In genomic region chr16:38370633-38371374, GRCm38 (mm10) we compare ENCODE assay signal across 13 mouse cellular contexts. TPM values are rescaled to one million over a fixed set of nuclear protein-coding genes. Genes with fewer than 3 reads are reported as not detected.
A peak's percentile ranks its signal among the peaks of the same experiment; 100 is the strongest.
DNase-seq lines count a peak whose midpoint lies in the region; ATAC-seq lines count a peak whose summit lies in the region.
"Had no signal": no experiment of that assay in that cellular context is flagged by ENCODE, and none has a peak within 500 bp of the region (broad histone marks: within the 10 kb centered on the region; RNA-seq: fewer than 3 reads in every experiment).

No protein-coding gene starts in this region.

- no peak for ATAC-seq in hindbrain, embryonic 13.5 days (ENCODE audit: low FRiP score)
- peak; percentile 83; the same call in 1 of the 2 replicates for ATAC-seq in embryonic facial prominence, embryonic 14.5 days (ENCODE audit: low read depth)
- ATAC-seq in heart, embryonic 15.5 days (replicated peaks; ENCODE audit: insufficient number of reproducible peaks, insufficient read depth, low FRiP score, low read depth): no peak
- no peak for ATAC-seq in liver, embryonic 15.5 days (ENCODE audit: insufficient read depth)
- no peak for ATAC-seq in CD4-positive, CD25-positive, alpha-beta regulatory T cell, adult 4 months
- ATAC-seq: forebrain, postnatal 0 days had no signal

- H3K9ac ChIP-seq in hindbrain, embryonic 13.5 days: no peak overlapping the region
- no peak overlapping the region for H3K9ac ChIP-seq in embryonic facial prominence, embryonic 14.5 days (ENCODE audit: low read depth, low read length)
- H3K9ac ChIP-seq in heart, embryonic 15.5 days: no peak overlapping the region
- peak overlapping the region; percentile 76 for H3K9ac ChIP-seq in liver, embryonic 15.5 days
- H3K9ac ChIP-seq: forebrain, postnatal 0 days had no signal

- no peak overlapping the region for H3K4me2 ChIP-seq in hindbrain, embryonic 13.5 days
- H3K4me2 ChIP-seq in embryonic facial prominence, embryonic 14.5 days (ENCODE audit: low read depth, low read length): no peak overlapping the region
- peak overlapping the region; percentile 6; the same call in 1 of the 2 replicates for H3K4me2 ChIP-seq in heart, embryonic 15.5 days
- peak overlapping the region; percentile 75 for H3K4me2 ChIP-seq in liver, embryonic 15.5 days

- peaks cover 19% of the 10 kb centered on the region for H3K4me1 ChIP-seq in hindbrain, embryonic 10.5 days (replicated peaks)
- no peaks in the 10 kb centered on the region; the same call in 1 of the 2 replicates for H3K4me1 ChIP-seq in hindbrain, embryonic 13.5 days (replicated peaks)
- no peaks in the 10 kb centered on the region; the same call in 1 of the 2 replicates for H3K4me1 ChIP-seq in embryonic facial prominence, embryonic 14.5 days (ENCODE audit: control insufficient read depth, insufficient read depth, low read length)
- peaks cover 70% of the 10 kb centered on the region for H3K4me1 ChIP-seq in heart, embryonic 15.5 days (replicated peaks)
- peaks cover 73% of the 10 kb centered on the region for H3K4me1 ChIP-seq in liver, embryonic 15.5 days (replicated peaks)

- no peak overlapping the region for H3K4me3 ChIP-seq in hindbrain, embryonic 10.5 days
- no peak overlapping the region for H3K4me3 ChIP-seq in hindbrain, embryonic 13.5 days
- H3K4me3 ChIP-seq in embryonic facial prominence, embryonic 14.5 days (ENCODE audit: low read depth, low read length): no peak overlapping the region
- no peak overlapping the region for H3K4me3 ChIP-seq in heart, embryonic 15.5 days
- peak overlapping the region; percentile 68; the same call in 1 of the 2 replicates for H3K4me3 ChIP-seq in liver, embryonic 15.5 days (replicated peaks)

- no peaks in the 10 kb centered on the region for H3K9me3 ChIP-seq in hindbrain, embryonic 10.5 days
- no peaks in the 10 kb centered on the region for H3K9me3 ChIP-seq in hindbrain, embryonic 13.5 days
- no peaks in the 10 kb centered on the region for H3K9me3 ChIP-seq in embryonic facial prominence, embryonic 14.5 days (ENCODE audit: control insufficient read depth, low read length)
- no peaks in the 10 kb centered on the region for H3K9me3 ChIP-seq in heart, embryonic 15.5 days (replicated peaks)
- no peaks in the 10 kb centered on the region for H3K9me3 ChIP-seq in liver, embryonic 15.5 days (replicated peaks)

- no peak for DNase-seq in hindbrain, embryonic 10.5 days (ENCODE audit: low spot score)
- DNase-seq in embryonic facial prominence, embryonic 14.5 days (ENCODE audit: low spot score): peak; percentile 68
- DNase-seq in left cerebral cortex, adult 8-10 months (ENCODE audit: low spot score in 2 of 2): no peak
- no peak for DNase-seq in ovary, postnatal 10 days (ENCODE audit: low spot score)
- DNase-seq: forebrain, postnatal 0 days; right cerebral cortex, postnatal 4 days had no signal

- 90% methylated on average over 8 of the region's 8 CpGs for WGBS in hindbrain, embryonic 10.5 days
- WGBS in hindbrain, embryonic 13.5 days: 84% methylated on average over 8 of the region's 8 CpGs
- 73% methylated on average over 8 of the region's 8 CpGs for WGBS in embryonic facial prominence, embryonic 14.5 days
- WGBS in heart, embryonic 15.5 days: 60% methylated on average over 8 of the region's 8 CpGs
- 72% methylated on average over 8 of the region's 8 CpGs for WGBS in liver, embryonic 15.5 days (ENCODE audit: insufficient replicate concordance)

- peak overlapping the region; percentile 29; the same call in 1 of the 2 replicates for H3K27ac ChIP-seq in hindbrain, embryonic 10.5 days
- H3K27ac ChIP-seq in hindbrain, embryonic 13.5 days: no peak overlapping the region
- H3K27ac ChIP-seq in embryonic facial prominence, embryonic 14.5 days (replicated peaks; ENCODE audit: low read depth, low read length): no peak overlapping the region
- H3K27ac ChIP-seq in heart, embryonic 15.5 days: peak overlapping the region; percentile 31
- H3K27ac ChIP-seq in liver, embryonic 15.5 days (replicated peaks): peak overlapping the region; percentile 96

- no peaks in the 10 kb centered on the region for H3K27me3 ChIP-seq in hindbrain, embryonic 10.5 days (ENCODE audit: insufficient read depth, poor library complexity, severe bottlenecking)
- no peaks in the 10 kb centered on the region for H3K27me3 ChIP-seq in hindbrain, embryonic 13.5 days
- no peaks in the 10 kb centered on the region for H3K27me3 ChIP-seq in embryonic facial prominence, embryonic 14.5 days (replicated peaks; ENCODE audit: control insufficient read depth, insufficient read depth, low read length)
- no peaks in the 10 kb centered on the region for H3K27me3 ChIP-seq in heart, embryonic 15.5 days
- no peaks in the 10 kb centered on the region for H3K27me3 ChIP-seq in liver, embryonic 15.5 days
- H3K27me3 ChIP-seq: CH12.LX had no signal

- H3K36me3 ChIP-seq in hindbrain, embryonic 10.5 days: no peaks in the 10 kb centered on the region
- H3K36me3 ChIP-seq in hindbrain, embryonic 13.5 days: no peaks in the 10 kb centered on the region
- no peaks in the 10 kb centered on the region for H3K36me3 ChIP-seq in embryonic facial prominence, embryonic 14.5 days (ENCODE audit: control insufficient read depth, insufficient read depth, low read length)
- H3K36me3 ChIP-seq in heart, embryonic 15.5 days: peaks cover 27% of the 10 kb centered on the region
- peaks cover 15% of the 10 kb centered on the region for H3K36me3 ChIP-seq in liver, embryonic 15.5 days (replicated peaks)

RNA-seq across cellular contexts. Expression of gene Popdc2, which starts 8.8 kb away (rescaled TPM):
- 0.68 and 1.6 TPM in 2 replicates for polyA plus RNA-seq in hindbrain, embryonic 10.5 days (2016; fragmentation: Nextera tagmentation; extraction: Ambion mirVana)
- polyA plus RNA-seq in hindbrain, embryonic 13.5 days (2015; fragmentation: Nextera tagmentation; extraction: Ambion mirVana): 0.49 and 0.61 TPM in 2 replicates
- 7.6 and 12.8 TPM in 2 replicates for polyA plus RNA-seq in embryonic facial prominence, embryonic 14.5 days (2014; fragmentation: Nextera tagmentation; extraction: Ambion mirVana)
- polyA plus RNA-seq in heart, embryonic 15.5 days (2015; fragmentation: Nextera tagmentation; extraction: Ambion mirVana): 327 and 350 TPM in 2 replicates
- 22.8 and 23.6 TPM in 2 replicates for polyA plus RNA-seq in liver, embryonic 15.5 days (2015; fragmentation: Nextera tagmentation; extraction: Ambion mirVana)
- total RNA-seq in left cerebral cortex, adult 8-10 months (2022): under 1 TPM; 0.35 to 0.89 (median 0.52) TPM
- 1 to 10 TPM; 2.3 to 6.2 TPM for polyA plus RNA-seq in CD4-positive, CD25-positive, alpha-beta regulatory T cell, adult 4 months (2017; shearing (Covaris generic))

RNA-seq across cellular contexts. Expression of gene Gm21987, which starts 24.0 kb away (rescaled TPM):
- not detected in 2 replicates for polyA plus RNA-seq in hindbrain, embryonic 10.5 days (2016; fragmentation: Nextera tagmentation; extraction: Ambion mirVana)
- not detected in 2 replicates for polyA plus RNA-seq in hindbrain, embryonic 13.5 days (2015; fragmentation: Nextera tagmentation; extraction: Ambion mirVana)
- polyA plus RNA-seq in embryonic facial prominence, embryonic 14.5 days (2014; fragmentation: Nextera tagmentation; extraction: Ambion mirVana): not detected in 2 replicates
- 3.2 and 4.1 TPM in 2 replicates for polyA plus RNA-seq in heart, embryonic 15.5 days (2015; fragmentation: Nextera tagmentation; extraction: Ambion mirVana)
- not detected in 2 replicates for polyA plus RNA-seq in liver, embryonic 15.5 days (2015; fragmentation: Nextera tagmentation; extraction: Ambion mirVana)
- total RNA-seq in left cerebral cortex, adult 8-10 months (2022): not detected
- not detected for polyA plus RNA-seq in CD4-positive, CD25-positive, alpha-beta regulatory T cell, adult 4 months (2017; shearing (Covaris generic))
- total RNA-seq: forebrain, postnatal 0 days had no signal
- polyA plus RNA-seq: forebrain, postnatal 0 days; limb, embryonic 11.5 days; neural tube, embryonic 14.5 days had no signal

RNA-seq across cellular contexts. Expression of gene Cox17, which starts 24.0 kb away (rescaled TPM):
- polyA plus RNA-seq in hindbrain, embryonic 10.5 days (2016; fragmentation: Nextera tagmentation; extraction: Ambion mirVana): 142 and 146 TPM in 2 replicates
- polyA plus RNA-seq in hindbrain, embryonic 13.5 days (2015; fragmentation: Nextera tagmentation; extraction: Ambion mirVana): 98.7 and 106 TPM in 2 replicates
- polyA plus RNA-seq in embryonic facial prominence, embryonic 14.5 days (2014; fragmentation: Nextera tagmentation; extraction: Ambion mirVana): 133 and 168 TPM in 2 replicates
- 224 and 350 TPM in 2 replicates for polyA plus RNA-seq in heart, embryonic 15.5 days (2015; fragmentation: Nextera tagmentation; extraction: Ambion mirVana)
- 202 and 255 TPM in 2 replicates for polyA plus RNA-seq in liver, embryonic 15.5 days (2015; fragmentation: Nextera tagmentation; extraction: Ambion mirVana)
- total RNA-seq in left cerebral cortex, adult 8-10 months (2022): 100 to 1,000 TPM; 100 to 149 (median 127) TPM
- polyA plus RNA-seq in CD4-positive, CD25-positive, alpha-beta regulatory T cell, adult 4 months (2017; shearing (Covaris generic)): 100 to 1,000 TPM; 203 to 275 TPM

RNA-seq across cellular contexts. Expression of gene Maats1, which starts 28.9 kb away (rescaled TPM):
- 0.60 and 2.0 TPM in 2 replicates for polyA plus RNA-seq in hindbrain, embryonic 10.5 days (2016; fragmentation: Nextera tagmentation; extraction: Ambion mirVana)
- polyA plus RNA-seq in hindbrain, embryonic 13.5 days (2015; fragmentation: Nextera tagmentation; extraction: Ambion mirVana): 0.74 and 1.8 TPM in 2 replicates
- 0.62 and 1.8 TPM in 2 replicates for polyA plus RNA-seq in embryonic facial prominence, embryonic 14.5 days (2014; fragmentation: Nextera tagmentation; extraction: Ambion mirVana)
- polyA plus RNA-seq in heart, embryonic 15.5 days (2015; fragmentation: Nextera tagmentation; extraction: Ambion mirVana): 0.10 and 0.13 TPM in 2 replicates
- 0.03 and 0.05 TPM in 2 replicates for polyA plus RNA-seq in liver, embryonic 15.5 days (2015; fragmentation: Nextera tagmentation; extraction: Ambion mirVana)
- 1 to 10 TPM; 1.1 to 1.6 (median 1.4) TPM for total RNA-seq in left cerebral cortex, adult 8-10 months (2022)
- polyA plus RNA-seq in CD4-positive, CD25-positive, alpha-beta regulatory T cell, adult 4 months (2017; shearing (Covaris generic)): under 1 TPM in 1 of 2 experiments, not detected in 1; 0.24 TPM

Comparison
In these comparisons a context has a peak if more than half of its experiments do, and no peak if none do; other contexts are left out.
1. H3K27ac ChIP-seq: peak in hindbrain, embryonic 10.5 days (single experiment), heart, embryonic 15.5 days (single experiment) and liver, embryonic 15.5 days (single experiment); none in hindbrain, embryonic 13.5 days (single experiment) and embryonic facial prominence, embryonic 14.5 days (single experiment).
2. H3K4me2 ChIP-seq: peak in heart, embryonic 15.5 days (single experiment) and liver, embryonic 15.5 days (single experiment); none in hindbrain, embryonic 13.5 days (single experiment) and embryonic facial prominence, embryonic 14.5 days (single experiment).
3. RNA of gene Popdc2, which starts 8.8 kb away (polyA plus RNA-seq): 327 to 350 TPM in heart, embryonic 15.5 days; 22.8 to 23.6 TPM in liver, embryonic 15.5 days, 7.6 to 12.8 TPM in embryonic facial prominence, embryonic 14.5 days, 2.3 to 6.2 TPM in CD4-positive, CD25-positive, alpha-beta regulatory T cell, adult 4 months, 0.68 to 1.6 TPM in hindbrain, embryonic 10.5 days and 0.49 to 0.61 TPM in hindbrain, embryonic 13.5 days; every median in the first group is over 10 times any median in the second.